Mouse (Mus musculus) liver, adult 2 months (tissue): Measurements from ENCODE around the gene Klk8.

Experiments
- CTCF ChIP-seq: fragments of 200-500 bp; IDR thresholded peaks from 2 replicates; pipeline ENCODE4 v1.5.1; 2011; ENCODE audit warnings: low read depth, low read length, control low read depth
- POLR2A ChIP-seq: fragments of 200-500 bp; IDR thresholded peaks from 2 replicates; pipeline ENCODE4 v1.6.1; 2011; ENCODE audit warnings: low read length, control low read depth; ENCODE audit not compliant: insufficient read depth; ENCODE audit errors: extremely low read depth

DNA sequence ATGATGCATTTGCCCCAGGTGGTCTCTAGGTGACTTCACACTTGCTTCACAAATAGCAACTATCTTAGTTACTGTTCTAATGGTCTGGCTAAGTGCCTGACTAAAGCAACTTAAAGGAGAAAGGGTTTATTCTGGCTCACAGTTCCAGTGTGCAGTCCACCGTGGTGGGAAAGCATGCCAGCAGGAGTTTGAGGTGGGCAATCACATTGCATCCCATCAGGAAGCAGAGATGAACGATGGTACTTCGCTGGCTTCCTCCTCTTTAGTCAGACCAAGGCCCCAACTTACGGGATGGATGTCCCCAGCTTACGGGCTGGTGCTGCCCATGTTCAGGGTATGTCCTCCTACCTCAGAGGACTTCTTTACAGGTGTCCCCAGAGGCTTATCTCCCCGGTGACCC lies 54.2 kb downstream of the Klk8 start:
- TF ChIP-seq POLR2A (no peak), CTCF (no peak)
